Mouse (Mus musculus): Measurements from ENCODE around the gene Slc6a6. TPM values are rescaled to one million over a fixed set of nuclear protein-coding genes. Genes with fewer than 3 reads are reported as not detected.

Gene Slc6a6
- polyA plus RNA-seq (2017; shearing (Covaris generic)): 70.7 TPM

GRCm38 (mm10) chr6:91683602-91684473 is at the start of gene Slc6a6:
Gene Slc6a6, plus strand, starts transcription at chr6:91684053.

Other genes with a start within 250 kb of the Slc6a6 start
- 13.1 TPM for gene Chchd4, start 210.5 kb upstream of the Slc6a6 start, polyA plus RNA-seq (2017; shearing (Covaris generic))
- gene Tmem43, start 210.3 kb upstream of the Slc6a6 start, polyA plus RNA-seq (2017; shearing (Covaris generic)): 38.3 TPM
- gene Xpc, start 168.2 kb upstream of the Slc6a6 start, polyA plus RNA-seq (2017; shearing (Covaris generic)): 14.3 TPM
- gene Lsm3, start 168.1 kb upstream of the Slc6a6 start, polyA plus RNA-seq (2017; shearing (Covaris generic)): 119 TPM
- 0.22 TPM for gene Grip2, start 143.2 kb downstream of the Slc6a6 start, polyA plus RNA-seq (2017; shearing (Covaris generic))
- 31.1 TPM for gene Ccdc174, start 194.0 kb downstream of the Slc6a6 start, polyA plus RNA-seq (2017; shearing (Covaris generic))
- not detected for gene 4930590J08Rik, start 218.8 kb downstream of the Slc6a6 start, polyA plus RNA-seq (2017; shearing (Covaris generic))

Data from effector memory CD4-positive, alpha-beta T cell, adult 7 months (primary cell).